In genomic region chr6:41754626-41755025, GRCm38 (mm10) we compare ENCODE assay signal across 30 mouse cellular contexts. TPM values are rescaled to one million over a fixed set of nuclear protein-coding genes. Genes with fewer than 3 reads are reported as not detected.
DNase-seq lines count a peak whose midpoint lies in the region; ATAC-seq and TF ChIP-seq lines count a peak whose summit lies in the region.
"Had no signal": no experiment of that assay in that cellular context is flagged by ENCODE, and none has a peak within 500 bp of the region (broad histone marks: within the 10 kb centered on the region; RNA-seq: fewer than 3 reads in every experiment).

No protein-coding gene starts in this region.

- no peak overlapping the region for H3K4me2 ChIP-seq in forebrain, postnatal 0 days (ENCODE audit: low read depth)
- H3K4me2 ChIP-seq in forebrain, embryonic 11.5 days (ENCODE audit: low read depth, low read length, severe bottlenecking) = no peak overlapping the region
- H3K4me2 ChIP-seq: embryonic facial prominence, embryonic 12.5 days; forebrain, embryonic 12.5 days had no signal

- H3K9ac ChIP-seq in forebrain, postnatal 0 days = no peak overlapping the region
- H3K9ac ChIP-seq in forebrain, embryonic 11.5 days (ENCODE audit: low read length) = no peak overlapping the region
- H3K9ac ChIP-seq: embryonic facial prominence, embryonic 12.5 days; forebrain, embryonic 12.5 days had no signal

- no peak for TF ChIP-seq CTCF in forebrain, postnatal 0 days (IDR thresholded peaks at IDR 0.05; ENCODE audit: low read depth)
- TF ChIP-seq CTCF in left cerebral cortex, adult 2 months (IDR thresholded peaks at IDR 0.05) = no peak

- no peak overlapping the region for H3K27ac ChIP-seq in forebrain, postnatal 0 days (ENCODE audit: low read depth, low read length)
- no peak overlapping the region for H3K27ac ChIP-seq in forebrain, embryonic 11.5 days (ENCODE audit: low read depth, low read length)
- peak overlapping the region; percentile 12; the same call in 1 of the 2 replicates for H3K27ac ChIP-seq in left cerebral cortex, adult 2 months
- H3K27ac ChIP-seq: embryonic facial prominence, embryonic 10.5 days; embryonic facial prominence, embryonic 12.5 days; forebrain, embryonic 12.5 days had no signal

- H3K9me3 ChIP-seq in forebrain, postnatal 0 days (ENCODE audit: low read length) = no peaks in the 10 kb centered on the region
- no peaks in the 10 kb centered on the region for H3K9me3 ChIP-seq in forebrain, embryonic 11.5 days (ENCODE audit: control insufficient read depth, low read length)
- H3K9me3 ChIP-seq: embryonic facial prominence, embryonic 10.5 days; embryonic facial prominence, embryonic 12.5 days; forebrain, embryonic 12.5 days; G1E had no signal

- DNase-seq in forebrain, postnatal 0 days = no peak
- DNase-seq in forebrain, embryonic 11.5 days (ENCODE audit: low spot score) = no peak
- no peak for DNase-seq in left cerebral cortex, adult 2 months (ENCODE audit: extremely low spot score in 1 of 2, low spot score in 2 of 2)
- DNase-seq in left cerebral cortex, adult 9 months (ENCODE audit: low spot score in 2 of 2) = no peak
- peak; percentile 48 to 52 for DNase-seq in right cerebral cortex, postnatal 10 days (ENCODE audit: low spot score in 2 of 2)
- no peak for DNase-seq in right cerebral cortex, postnatal 36 days (ENCODE audit: low spot score in 2 of 2)
- peak; percentile 33 for DNase-seq in brain, adult 2 months (ENCODE audit: low read depth, low spot score)
- DNase-seq: adrenal gland, adult 8-10 months; adrenal gland, postnatal 14 days; adrenal gland, postnatal 36 days; B cell, adult 2 months; cerebellum, adult 11 months; cerebellum, adult 18-20 months; cerebellum, adult 8-10 months; cerebellum, adult 9-11 months; cerebellum, postnatal 14 days; cerebellum, postnatal 36 days had no signal

- no peaks in the 10 kb centered on the region for H3K27me3 ChIP-seq in forebrain, postnatal 0 days (ENCODE audit: insufficient read depth, low read length)
- no peaks in the 10 kb centered on the region for H3K27me3 ChIP-seq in forebrain, embryonic 11.5 days (ENCODE audit: control insufficient read depth, insufficient read depth, low read length)
- H3K27me3 ChIP-seq: CH12.LX; embryonic facial prominence, embryonic 12.5 days; forebrain, embryonic 12.5 days had no signal

- peak; percentile 90 for ATAC-seq in forebrain, postnatal 0 days
- no peak for ATAC-seq in forebrain, embryonic 11.5 days (replicated peaks; ENCODE audit: low FRiP score)
- ATAC-seq: activated CD4-positive, CD25-positive, alpha-beta regulatory T cell, adult 4 months; CD4-positive, CD25-positive, alpha-beta regulatory T cell, adult 4 months; forebrain, embryonic 14.5 days; forebrain, embryonic 16.5 days; Patski had no signal

- H3K4me3 ChIP-seq in forebrain, postnatal 0 days (ENCODE audit: low read depth, low read length) = no peak overlapping the region
- H3K4me3 ChIP-seq in forebrain, embryonic 11.5 days (ENCODE audit: low read depth, low read length) = no peak overlapping the region
- H3K4me3 ChIP-seq in left cerebral cortex, adult 2 months = peak overlapping the region; percentile 11; the same call in 1 of the 2 replicates
- H3K4me3 ChIP-seq: embryonic facial prominence, embryonic 10.5 days; embryonic facial prominence, embryonic 12.5 days; forebrain, embryonic 12.5 days had no signal

- 55% methylated on average over 6 of the region's 6 CpGs for WGBS in forebrain, postnatal 0 days
- 79% methylated on average over 6 of the region's 6 CpGs for WGBS in forebrain, embryonic 11.5 days

- intact Hi-C loops in left cerebral cortex, adult 2 months (cut with DNase I) = no loop called here

- H3K36me3 ChIP-seq in forebrain, postnatal 0 days (ENCODE audit: insufficient read depth) = no peaks in the 10 kb centered on the region
- H3K36me3 ChIP-seq in forebrain, embryonic 11.5 days (ENCODE audit: control insufficient read depth, insufficient read depth, low read length) = no peaks in the 10 kb centered on the region
- H3K36me3 ChIP-seq: embryonic facial prominence, embryonic 10.5 days; embryonic facial prominence, embryonic 12.5 days; forebrain, embryonic 12.5 days; G1E had no signal

- H3K4me1 ChIP-seq in forebrain, postnatal 0 days (ENCODE audit: insufficient read depth) = no peaks in the 10 kb centered on the region
- no peaks in the 10 kb centered on the region for H3K4me1 ChIP-seq in forebrain, embryonic 11.5 days (replicated peaks; ENCODE audit: control insufficient read depth, insufficient read depth, low read length)
- H3K4me1 ChIP-seq: embryonic facial prominence, embryonic 10.5 days; embryonic facial prominence, embryonic 12.5 days; forebrain, embryonic 12.5 days had no signal

RNA-seq across cellular contexts. Expression of gene Olfr459, which starts 20.4 kb away (rescaled TPM):
- not detected in 2 replicates for total RNA-seq in forebrain, postnatal 0 days (2014; rRNA removed)
- polyA plus RNA-seq in forebrain, postnatal 0 days (2015; fragmentation: Nextera tagmentation; extraction: Ambion mirVana) = not detected in 2 replicates
- polyA plus RNA-seq in forebrain, embryonic 11.5 days (2014; fragmentation: Nextera tagmentation; extraction: Ambion mirVana) = not detected in 2 replicates
- not detected for total RNA-seq in left cerebral cortex, adult 2 months (2021)
- total RNA-seq: adrenal gland, adult 18-20 months; adrenal gland, adult 8-10 months; adrenal gland, postnatal 14 days; adrenal gland, postnatal 36 days; CH12.LX; common myeloid progenitor, adult 5-6 weeks had no signal
- polyA plus RNA-seq: brain, embryonic 14.5 days; embryonic facial prominence, embryonic 10.5 days; forebrain, embryonic 12.5 days; forebrain, embryonic 14.5 days; forebrain, embryonic 16.5 days; G1E; Patski had no signal

RNA-seq across cellular contexts. Expression of gene Kel, which starts 50.5 kb away (rescaled TPM):
- total RNA-seq in forebrain, postnatal 0 days (2014; rRNA removed) = not detected in 2 replicates
- not detected in 2 replicates for polyA plus RNA-seq in forebrain, postnatal 0 days (2015; fragmentation: Nextera tagmentation; extraction: Ambion mirVana)
- polyA plus RNA-seq in forebrain, embryonic 11.5 days (2014; fragmentation: Nextera tagmentation; extraction: Ambion mirVana) = 11.9 and 12.9 TPM in 2 replicates
- total RNA-seq in left cerebral cortex, adult 2 months (2021) = not detected
- total RNA-seq: adrenal gland, adult 18-20 months; adrenal gland, adult 8-10 months; adrenal gland, postnatal 36 days; CH12.LX had no signal
- polyA plus RNA-seq: CD4-positive, CD25-positive, alpha-beta regulatory T cell, adult 4 months; Patski had no signal

Comparison
In these comparisons a context has a peak if more than half of its experiments do, and no peak if none do; other contexts are left out.
1. DNase-seq: peak in right cerebral cortex, postnatal 10 days (2 of 2) and brain, adult 2 months (single experiment); none in forebrain, postnatal 0 days (single experiment), forebrain, embryonic 11.5 days (single experiment), left cerebral cortex, adult 2 months (0 of 2), left cerebral cortex, adult 9 months (0 of 2) and right cerebral cortex, postnatal 36 days (0 of 2).